Mouse (Mus musculus) liver, postnatal 0 days (tissue): ENCODE data around the gene Phactr2.

Experiments
- CTCF ChIP-seq: sonication (generic); IDR thresholded peaks from 2 replicates; pipeline ENCODE4 v1.5.1; 2016; ENCODE audit warnings: antibody characterized with exemption, low read depth
- EP300 ChIP-seq: IDR thresholded peaks from 2 replicates; pipeline ENCODE4 v1.6.1; 2016; ENCODE audit warnings: antibody characterized with exemption, low read depth, mild to moderate bottlenecking

- TF ChIP-seq CTCF, result no peak
- no peak for TF ChIP-seq EP300
Measured at GRCm38 (mm10) chr10:13294886-13295285, 179.3 kb downstream of the Phactr2 start.
